Mouse (Mus musculus) heart, adult 18-20 months (tissue): ENCODE results near the gene Ecm1. TPM values are rescaled to one million over a fixed set of nuclear protein-coding genes. Genes with fewer than 3 reads are reported as not detected.
"Not testable (repeated sequence)": the region's sequence is repeated elsewhere in the genome, so short reads cannot be mapped to it uniquely, and the experiment has no call there.

Experiments used
- DNase-seq, 2 experiments: peaks; one replicate each; pipeline ENCODE4 v3.0.0; 2021 to 2022; ENCODE audit warnings: mixed read lengths in 1 of 2
- total RNA-seq, 2 experiments: library from RNA; stranded (reverse); gene quantifications; 2 replicates each; pipeline ENCODE4 v1.2.3; 2021

Ecm1 gene
- total RNA-seq, 2 experiments from 2014 or later: 46.4 to 52.7 TPM

DNA sequence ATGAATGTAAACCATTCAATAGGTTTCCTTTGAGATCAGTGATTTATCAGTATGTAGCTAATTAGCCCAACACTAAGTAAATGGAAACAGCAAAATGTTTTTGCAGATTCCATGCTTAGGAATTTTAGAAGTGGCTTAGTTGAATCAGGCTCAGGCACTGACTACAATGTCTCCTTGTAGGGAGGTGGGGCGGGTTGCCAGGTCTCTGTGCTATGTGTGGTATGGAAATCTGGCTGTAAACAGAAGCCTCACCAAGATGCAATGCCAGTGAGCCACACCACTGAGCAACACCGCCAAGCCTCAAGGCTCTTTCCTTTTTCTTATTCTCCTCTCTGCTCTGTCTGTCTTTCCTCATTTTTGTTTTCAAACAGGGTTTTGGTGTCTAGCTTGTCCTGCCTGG, 10.5 kb downstream of the Ecm1 start:
- DNase-seq: peak in 1 of 2 experiments; percentile 44

DNA sequence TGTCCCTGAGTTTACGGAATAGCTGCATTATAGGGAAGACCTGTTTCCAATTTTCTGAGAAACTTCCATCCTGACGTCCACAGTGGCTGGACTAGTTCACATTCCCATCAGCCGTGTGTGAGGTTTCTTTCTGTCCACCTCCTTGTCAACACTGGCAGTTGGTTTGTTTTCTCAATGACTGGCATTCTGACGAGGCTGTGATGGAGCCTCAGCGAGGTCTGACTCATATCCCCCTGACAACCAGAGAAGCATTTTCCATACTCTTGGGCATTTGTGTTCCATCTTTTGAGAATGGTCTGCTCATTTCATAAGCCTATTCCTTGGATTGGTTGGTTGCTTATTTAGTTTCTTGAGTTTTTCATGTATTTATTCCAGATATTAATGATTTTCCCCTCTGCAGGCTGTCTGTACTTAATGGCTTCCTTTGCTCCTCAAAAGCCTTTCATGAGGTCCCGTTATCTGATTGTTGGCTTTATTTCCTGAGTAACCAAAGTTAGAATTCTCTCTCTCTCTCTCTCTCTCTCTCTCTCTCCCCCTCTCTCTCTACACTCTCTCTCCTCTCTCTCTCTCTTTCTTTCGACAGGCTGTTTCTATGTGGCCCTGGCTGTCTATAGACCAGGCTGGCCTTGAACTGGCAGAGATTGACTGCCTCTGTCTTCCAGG, 12.5 kb downstream of the Ecm1 start:
- no peak for DNase-seq

DNA sequence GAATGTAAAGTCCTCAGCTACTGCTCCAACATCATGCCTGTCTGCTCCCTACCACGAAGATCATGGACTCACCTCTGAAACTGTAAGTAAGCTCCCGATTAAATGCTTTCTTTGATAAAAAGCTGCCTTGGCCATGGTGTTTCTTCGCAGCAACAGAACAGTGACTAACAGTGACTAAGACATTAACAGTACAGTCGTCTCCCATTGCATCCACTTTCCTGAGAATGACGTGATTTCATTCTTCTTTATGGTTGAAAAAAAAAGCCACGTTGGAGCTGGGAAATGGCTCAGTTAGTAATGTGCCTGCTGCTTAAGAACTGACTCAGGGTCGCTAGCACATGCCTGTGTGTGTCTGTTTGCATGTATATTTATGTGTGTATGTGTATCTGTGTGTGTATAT, 13.5 kb downstream of the Ecm1 start:
- no peak for DNase-seq

DNA sequence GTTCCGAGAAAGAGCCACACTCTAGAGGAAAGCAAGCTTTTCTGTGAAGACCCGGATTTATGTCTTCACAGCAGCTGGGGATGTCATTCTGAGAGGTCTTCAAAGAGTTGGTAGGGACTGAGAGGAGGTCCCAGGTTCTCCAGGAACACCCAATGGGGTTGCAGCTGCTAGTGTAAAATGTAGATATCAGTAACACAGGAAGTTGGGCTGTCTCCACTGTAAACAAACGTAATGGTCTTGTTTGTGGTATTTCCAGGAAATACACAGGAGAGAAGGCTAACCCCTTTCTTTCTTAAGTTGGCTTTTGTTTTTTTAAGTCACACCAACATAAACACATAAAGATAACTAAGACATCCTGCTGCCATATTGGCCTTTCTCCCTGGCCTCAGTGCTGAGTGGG, 17.0 kb downstream of the Ecm1 start:
- no peak for DNase-seq

DNA sequence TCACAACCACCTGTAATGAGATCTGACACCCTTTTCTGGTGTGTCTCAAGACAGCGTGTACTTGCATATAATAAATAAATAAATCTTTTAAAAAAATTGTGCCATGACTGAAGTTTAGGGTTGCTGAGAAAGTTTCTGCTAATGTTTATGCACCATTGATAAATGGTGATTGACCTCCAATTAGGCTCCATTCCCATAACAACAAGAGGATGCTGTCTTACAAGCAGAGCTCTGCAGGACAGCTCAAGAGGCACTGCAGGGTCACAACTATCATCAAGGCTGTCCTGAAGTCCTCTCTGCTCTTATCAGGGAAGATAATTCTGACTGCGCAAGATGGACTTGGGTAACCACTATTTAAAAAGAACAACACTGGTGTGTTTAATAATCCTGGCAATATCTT, 21.2 kb downstream of the Ecm1 start:
- no peak for DNase-seq

DNA sequence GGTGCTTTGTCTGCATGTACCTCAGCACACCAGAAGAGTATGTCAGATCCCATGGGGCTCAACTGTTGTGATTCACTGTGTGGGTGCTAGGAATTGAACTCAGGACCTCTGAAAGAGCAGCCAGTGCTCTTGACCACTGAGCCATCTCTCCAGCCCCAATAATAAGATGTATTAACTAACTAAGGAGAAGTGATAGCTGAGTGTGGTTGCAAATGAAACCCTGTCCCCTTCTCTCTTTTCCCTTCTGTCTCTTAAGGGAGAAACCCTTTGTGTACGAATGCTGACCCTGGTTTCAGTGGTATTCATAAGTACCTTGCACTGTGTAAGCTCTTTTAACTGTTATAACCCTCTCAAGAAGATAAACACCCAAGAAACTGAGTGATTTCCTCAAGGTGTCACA, 23.3 kb downstream of the Ecm1 start:
- DNase-seq: no peak

DNA sequence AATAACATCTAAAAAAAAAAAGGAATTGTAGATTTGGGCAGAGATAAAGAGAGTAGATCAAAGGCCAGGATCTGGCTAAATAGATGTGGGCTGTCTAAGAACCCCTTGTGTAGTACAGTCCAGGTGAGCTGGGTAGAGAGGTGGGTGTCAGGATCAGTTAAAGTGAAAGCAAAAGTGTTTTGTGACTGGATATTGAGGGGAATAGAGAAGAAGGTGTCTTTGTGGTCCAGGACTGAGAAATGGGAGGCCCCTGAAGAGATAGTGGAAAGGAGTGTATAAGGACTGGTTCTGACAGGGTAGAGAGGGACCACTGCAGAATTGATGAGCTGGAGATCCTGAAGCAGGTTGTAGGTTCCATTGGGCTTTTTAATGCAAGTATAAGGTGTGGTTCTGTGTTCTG, 29.4 kb downstream of the Ecm1 start:
- no peak for DNase-seq

DNA sequence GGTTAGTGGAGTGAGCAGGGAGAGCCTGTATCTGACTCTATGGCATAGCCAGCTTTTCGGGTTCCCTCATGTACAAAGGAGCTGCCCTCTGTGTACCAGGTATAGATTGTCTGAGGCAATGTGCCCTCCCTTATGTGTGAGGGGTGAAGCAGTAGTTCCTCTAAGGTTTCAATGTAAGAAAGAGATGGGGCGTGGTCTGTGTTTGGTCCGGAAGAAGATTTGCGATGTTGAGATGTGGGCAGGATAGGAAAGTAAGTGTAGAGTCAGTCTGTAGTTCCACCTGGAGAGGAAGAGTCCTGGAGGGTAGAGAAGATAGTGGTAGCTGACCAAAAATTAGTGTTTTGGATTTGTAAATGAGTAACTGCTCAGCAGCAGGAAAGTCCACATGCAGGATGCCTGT, 30.3 kb downstream of the Ecm1 start:
- no peak for DNase-seq

DNA sequence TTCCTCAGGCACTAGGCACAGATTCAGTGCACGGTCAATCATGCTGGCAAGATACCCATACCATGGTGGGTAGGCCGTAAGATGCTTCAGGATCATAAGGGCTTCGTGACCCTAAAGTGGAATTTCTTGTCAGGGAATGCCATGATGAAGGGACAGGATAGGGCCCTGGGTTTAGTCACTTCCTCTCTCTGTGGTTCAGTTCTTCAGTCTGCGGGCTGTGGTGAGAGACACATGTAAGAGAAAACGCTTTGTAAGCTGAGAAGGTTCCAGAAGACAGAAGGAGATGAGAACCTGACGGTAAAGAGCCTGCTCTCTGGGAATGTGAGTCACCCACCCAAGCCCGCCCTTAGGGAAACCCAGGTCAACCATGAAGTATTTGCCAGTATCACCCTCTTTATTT, 31.9 kb downstream of the Ecm1 start:
- DNase-seq: no peak

DNA sequence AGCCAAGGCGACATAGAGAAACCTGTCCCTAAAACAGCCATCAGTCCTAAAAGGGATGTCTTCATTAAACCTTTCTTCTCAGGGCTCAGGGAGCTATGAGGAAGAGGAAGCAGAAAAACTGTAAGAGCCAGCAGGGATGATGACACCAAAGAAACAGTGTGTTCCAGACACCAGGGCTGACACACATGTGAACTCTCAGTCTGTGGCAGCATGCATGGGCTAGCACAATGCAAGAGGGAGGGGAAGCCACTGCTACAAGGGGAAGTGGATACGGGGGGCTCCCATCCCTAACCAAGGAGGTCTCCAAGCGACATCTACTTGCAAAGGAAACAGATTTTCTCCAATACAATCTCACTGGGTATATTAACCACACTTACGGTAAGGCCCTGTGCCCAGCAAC, 33.1 kb downstream of the Ecm1 start:
- DNase-seq: no peak

DNA sequence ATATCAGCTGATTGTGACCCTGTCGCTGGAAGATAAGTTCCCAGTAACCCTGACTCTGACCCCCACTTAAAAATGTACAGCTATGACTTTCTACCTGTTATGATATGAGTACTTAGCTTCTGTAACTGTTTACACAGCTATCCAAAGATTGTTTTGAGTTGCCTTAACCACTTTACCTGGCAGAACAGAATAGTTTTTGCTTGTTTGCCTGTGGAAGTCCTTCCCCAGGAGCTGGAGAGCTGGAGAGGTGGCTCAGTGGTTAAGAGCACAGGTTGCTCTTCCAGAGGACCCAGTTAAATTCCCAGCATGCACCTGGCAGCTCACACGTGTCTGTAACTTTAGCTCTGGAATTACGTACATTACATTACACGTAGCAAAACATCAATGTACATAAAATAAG, 34.8 kb downstream of the Ecm1 start:
- no peak for DNase-seq

DNA sequence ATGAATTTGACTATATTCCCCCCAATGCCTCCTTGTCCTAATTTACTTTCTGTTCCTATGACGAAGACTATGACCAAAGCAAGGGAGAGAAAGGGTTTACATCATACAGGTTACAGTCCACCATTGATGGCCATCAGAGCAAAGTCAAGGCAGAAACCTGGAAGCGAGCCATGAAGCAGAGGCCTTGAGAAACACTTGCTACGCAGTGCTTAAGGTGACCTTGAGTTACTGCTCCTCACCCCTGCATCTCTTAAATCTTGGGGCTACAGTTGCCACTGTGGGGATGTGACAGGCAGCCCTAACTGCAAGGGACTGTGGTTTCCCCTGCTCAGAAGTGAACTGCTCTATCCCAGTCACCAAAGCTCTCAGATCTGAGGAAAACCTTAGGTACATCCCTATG, 36.1 kb downstream of the Ecm1 start:
- no peak for DNase-seq

DNA sequence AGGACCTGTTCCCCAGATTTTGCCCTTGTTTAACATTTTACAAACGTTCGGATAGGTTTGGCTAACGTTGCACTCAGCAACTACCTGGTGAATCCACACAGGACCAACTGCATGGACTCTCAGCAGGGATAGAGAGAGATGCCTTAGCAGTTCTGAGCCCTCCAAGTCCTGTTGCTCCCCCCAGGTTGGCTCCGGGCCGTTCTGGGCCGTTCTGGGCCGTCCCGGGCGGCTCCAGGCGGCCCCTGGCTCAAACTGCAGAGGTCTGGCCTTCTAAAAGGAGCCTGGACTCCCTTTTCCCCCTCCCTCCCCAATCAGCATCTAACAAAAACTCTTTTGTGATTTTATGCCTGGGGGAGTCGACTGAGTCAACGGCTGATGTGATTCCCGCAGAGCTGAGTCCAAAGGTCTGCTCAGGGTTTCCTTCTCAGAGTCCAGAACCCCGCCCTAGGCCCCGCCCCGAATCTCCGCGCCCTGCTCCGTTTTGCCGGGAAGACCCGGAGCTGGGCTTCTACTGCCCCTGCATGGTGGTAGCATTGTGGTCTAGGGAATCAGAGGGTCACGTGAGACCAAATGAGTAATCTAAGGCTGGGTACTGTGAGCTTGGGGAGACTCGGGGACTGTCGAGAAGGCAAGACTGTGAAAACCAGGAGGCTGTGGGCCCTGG, 37.4 kb downstream of the Ecm1 start:
- peak; percentile 89 to 90 for DNase-seq

DNA sequence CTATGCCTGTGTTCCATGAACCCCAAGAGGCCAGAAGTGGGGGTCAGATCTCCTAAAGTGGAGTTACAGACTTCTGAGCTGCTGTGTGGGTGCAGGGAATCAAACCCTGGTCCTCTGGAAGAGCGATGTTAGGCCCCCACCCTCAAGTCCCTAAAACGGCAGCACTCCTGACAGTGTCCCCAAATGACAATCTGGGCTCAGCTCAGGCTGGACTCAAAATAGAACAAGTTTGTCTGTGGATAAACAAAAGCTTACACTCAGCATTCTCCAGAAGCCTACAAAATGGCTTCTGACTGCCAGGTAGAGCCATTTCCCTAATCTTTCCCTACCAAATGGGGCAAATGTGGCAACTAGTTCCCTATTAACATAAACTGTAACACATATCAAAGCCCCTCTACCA, 38.3 kb downstream of the Ecm1 start:
- peak in 1 of 2 experiments; percentile 44 for DNase-seq

DNA sequence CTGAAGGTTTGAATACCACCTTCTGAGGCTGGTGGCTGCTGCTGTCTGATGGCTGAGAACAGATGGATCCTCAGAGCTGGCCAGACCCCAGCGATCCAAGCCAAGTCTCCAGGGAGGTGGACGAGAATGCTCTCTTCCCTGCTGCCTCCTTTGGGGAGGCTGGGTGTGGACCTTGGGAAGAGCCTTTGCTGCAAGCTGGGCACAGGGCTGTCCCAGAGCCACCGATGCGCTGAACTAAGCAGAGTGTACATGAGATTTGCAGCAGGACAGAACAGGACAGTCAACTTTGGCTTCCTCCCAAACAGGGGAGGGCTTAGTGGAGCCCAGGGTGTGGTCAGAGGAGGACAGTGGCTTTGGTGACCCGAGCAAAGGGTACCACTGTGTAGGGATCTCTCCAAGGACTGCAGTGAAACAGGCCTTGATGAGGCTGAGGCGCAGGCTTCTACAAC, 39.1 kb downstream of the Ecm1 start:
- peak; percentile 54 to 59 for DNase-seq

DNA sequence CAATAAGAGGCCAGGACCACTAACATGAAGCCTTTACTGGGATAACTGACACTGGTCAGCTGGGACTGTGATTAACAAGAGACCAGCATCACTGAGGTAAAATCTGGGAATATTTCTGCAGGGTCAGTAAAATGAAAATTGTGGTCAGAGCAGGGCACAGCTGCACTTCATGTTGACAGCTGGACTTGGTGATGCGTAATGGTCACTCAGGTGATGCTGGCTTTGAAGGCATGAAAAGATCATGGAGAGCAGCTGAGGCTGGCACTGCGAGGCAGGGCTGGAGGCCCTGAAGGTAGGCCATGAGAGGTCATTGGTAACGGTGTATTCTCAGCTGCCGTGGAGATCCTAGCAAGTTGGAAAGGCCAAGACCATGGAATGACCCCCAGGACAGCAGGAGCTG, 41.1 kb downstream of the Ecm1 start:
- no peak for DNase-seq

DNA sequence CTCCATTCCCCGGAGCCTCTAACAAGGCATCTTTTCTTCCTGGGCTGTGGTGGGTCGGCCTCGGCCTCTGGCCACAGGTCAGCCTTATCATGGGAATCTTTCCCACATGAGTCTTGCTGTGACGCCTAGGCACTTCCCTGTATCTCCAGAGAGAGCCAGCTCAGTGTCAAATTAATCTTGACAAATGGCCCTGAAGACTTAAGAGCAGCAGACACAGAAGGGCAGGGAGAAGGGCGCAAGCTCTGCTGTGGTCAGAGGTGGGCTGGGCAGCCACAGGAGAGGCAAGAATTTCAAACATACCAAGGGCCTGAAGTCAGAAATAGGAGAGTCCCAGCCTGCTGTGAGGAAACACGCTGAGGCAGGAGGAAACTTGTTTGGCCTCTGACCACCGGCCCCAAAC, 43.0 kb downstream of the Ecm1 start:
- DNase-seq: no peak

DNA sequence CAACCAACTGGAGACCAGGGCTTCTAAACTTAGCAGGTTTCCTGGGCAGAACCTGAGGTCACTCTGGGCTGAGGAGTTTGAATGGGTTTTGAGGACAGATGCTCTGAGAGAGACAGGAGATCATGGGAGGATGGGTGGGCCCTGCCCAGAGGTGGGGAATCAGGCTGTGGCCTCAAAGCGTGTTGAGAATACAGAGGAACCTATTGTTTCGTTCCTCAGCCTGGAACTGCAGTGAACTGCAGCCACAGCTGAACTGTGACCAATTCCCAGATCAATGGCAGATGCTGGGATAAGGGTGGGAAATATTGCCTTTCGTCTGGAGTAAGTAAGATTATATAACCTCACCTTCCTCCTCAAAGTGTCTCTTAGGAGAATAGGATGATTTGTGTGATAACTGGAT, 43.6 kb downstream of the Ecm1 start:
- peak in 1 of 2 experiments; percentile 36 for DNase-seq

DNA sequence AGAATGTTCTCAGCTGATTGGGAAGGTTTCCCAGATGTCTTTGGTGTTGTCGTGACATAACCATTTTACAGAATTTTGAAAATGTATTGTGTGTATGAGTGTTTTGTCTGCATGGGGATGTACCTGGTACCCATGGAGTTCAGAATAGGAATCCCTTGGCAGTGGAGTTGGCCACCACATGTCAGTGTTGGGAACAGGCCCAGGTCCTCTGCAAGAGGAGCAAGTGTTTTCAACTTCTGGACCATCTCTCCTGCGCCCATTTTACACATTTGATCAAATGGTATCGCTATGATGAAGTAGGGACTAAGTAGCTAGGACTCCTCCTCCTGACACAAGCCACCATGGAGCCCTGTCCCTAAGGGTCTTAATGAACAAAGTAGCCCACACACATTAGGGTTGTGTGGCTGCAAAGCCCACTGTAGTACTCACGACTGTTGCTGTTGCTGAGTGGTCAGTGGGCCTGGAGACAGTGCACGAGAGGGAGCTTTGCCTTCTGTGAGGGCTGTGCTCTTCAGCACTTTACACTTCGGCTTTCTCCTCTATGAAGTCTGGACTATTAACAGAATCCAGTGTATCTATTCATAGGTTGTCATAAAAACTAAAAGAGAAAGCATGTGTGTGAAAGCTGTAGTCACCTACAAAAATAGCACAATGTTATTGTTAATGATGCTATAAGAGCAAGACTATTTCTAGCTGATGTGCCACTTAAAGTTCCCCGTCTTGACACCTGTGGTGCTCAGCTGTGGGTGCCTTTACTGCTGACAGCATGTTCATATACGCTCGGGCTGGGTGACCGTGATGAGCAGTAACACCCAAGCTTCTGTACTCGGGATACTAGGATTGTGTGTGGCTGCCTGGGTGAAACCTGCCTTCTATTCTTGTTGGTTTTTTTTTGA, 44.3 kb downstream of the Ecm1 start:
- DNase-seq: peak; percentile 57 to 67

DNA sequence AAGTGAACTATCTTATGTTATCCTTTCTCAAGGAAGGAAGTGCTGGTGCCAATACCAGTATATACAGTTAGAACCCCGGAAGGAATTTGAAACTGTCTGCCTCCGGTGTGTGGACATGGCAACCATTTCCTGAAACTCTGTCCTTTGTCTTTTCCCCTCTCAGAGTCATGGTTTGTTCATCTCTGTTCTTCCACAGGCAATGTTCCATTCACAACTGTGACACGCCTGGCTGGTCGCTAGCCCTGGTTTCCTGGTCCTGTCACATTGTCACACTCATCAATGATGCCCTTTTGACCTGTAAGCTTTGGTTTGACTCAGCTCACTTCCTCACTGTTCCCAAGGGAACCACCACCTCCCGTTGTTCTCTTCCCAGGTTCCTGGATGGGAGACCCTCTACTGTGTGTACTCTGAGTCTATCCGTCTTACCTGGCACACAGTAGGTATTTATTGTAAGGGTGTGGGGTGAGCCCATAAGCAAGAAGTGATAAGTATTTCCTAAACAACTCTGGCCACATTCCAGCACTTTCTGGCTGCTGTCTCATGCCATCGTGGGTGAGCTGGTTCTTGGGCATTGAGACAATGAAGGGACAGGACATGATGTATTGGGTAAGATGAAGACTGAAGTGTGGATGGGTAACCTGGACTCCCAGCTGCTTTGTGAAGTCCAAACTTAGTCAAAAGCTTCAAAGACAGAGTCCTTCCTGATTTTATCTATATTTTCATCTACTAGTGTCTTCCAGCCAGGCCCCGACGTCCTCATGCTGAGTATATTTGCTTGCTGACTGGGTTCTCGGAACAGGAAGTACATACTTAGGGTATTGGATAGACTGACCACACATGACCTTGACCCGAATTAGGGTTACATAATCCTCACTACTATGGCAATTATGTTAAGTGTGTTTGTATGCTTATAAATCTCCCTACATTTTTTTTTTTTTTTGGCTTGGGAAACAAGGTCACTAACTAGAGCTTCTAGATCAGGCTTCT, 45.3 kb downstream of the Ecm1 start:
- peak; percentile 48 to 57 for DNase-seq

DNA sequence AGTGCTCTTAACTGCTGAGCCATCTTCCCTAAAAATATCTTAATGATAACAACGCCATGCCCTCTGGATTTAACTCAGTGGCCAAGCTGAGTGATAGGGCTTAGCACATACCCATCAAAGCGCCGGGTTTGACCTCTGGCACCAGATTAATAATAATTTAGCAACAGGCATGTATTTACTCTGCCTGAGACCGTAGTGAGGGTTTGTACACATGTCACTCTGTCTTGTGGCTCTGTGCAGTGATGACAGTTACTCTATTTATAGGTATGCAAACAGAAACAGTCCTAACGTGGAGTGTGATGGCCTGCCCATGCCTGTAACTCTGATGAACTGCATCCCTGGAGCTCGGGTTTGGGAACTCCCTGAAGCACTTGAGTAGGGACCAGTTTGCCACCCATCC, 46.7 kb downstream of the Ecm1 start:
- peak; percentile 65 to 80 for DNase-seq

DNA sequence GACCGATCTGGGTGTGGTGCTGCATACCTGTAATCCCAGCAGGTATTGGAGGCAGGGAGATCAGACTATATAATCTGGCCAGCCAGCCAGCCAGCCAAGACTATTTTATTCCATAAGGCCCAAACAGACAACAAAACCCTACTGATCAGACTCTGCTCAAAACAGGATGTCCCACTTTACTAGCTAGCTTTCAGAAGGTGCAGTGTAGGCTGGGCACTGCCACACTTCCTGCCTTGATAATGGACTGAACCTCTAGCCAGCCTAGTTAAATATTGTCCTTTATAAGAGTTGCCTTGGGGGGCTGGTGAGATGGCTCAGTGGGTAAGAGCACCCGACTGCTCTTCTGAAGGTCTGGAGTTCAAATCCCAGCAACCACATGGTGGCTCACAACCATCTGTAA, 48.8 kb downstream of the Ecm1 start:
- DNase-seq: not testable (repeated sequence)
